Mouse (Mus musculus): Measurements from ENCODE around the gene Rbbp9.
"Not testable (repeated sequence)": the region's sequence is repeated elsewhere in the genome, so short reads cannot be mapped to it uniquely, and the experiment has no call there.

- not testable (repeated sequence) for TF ChIP-seq POLR2A (IDR thresholded peaks at IDR 0.05; ENCODE audit: control insufficient read depth, low read depth, low read length); CTCF (IDR thresholded peaks at IDR 0.05; ENCODE audit: control insufficient read depth, insufficient read depth, insufficient replicate concordance, low read depth, low read length)
Observed at GRCm38 (mm10) chr2:144593036-144593435, 42.4 kb upstream of the Rbbp9 start.

Data from testis, adult 2 months (tissue).